ENCODE assay signal across 25 mouse cellular contexts in genomic region chr1:14579376-14579775, GRCm38 (mm10).
"Had no signal": no experiment of that assay in that cellular context is flagged by ENCODE, and none has a peak within 500 bp of the region (broad histone marks: within the 10 kb centered on the region; RNA-seq: fewer than 3 reads in every experiment).

No protein-coding gene starts in this region.

- DNase-seq: gastrocnemius, postnatal 14 days; gastrocnemius, postnatal 36 days; heart, postnatal 4 days; kidney, adult 18-20 months; kidney, adult 8-10 months; kidney, postnatal 10 days; kidney, postnatal 25 days; kidney, postnatal 4 days; layer of hippocampus, postnatal 36 days; left cerebral cortex, postnatal 4 days; liver, embryonic 13.5 days had no signal

- H3K9me3 ChIP-seq: heart, embryonic 10.5 days; heart, embryonic 13.5 days; heart, embryonic 15.5 days; hindbrain, embryonic 10.5 days; hindbrain, embryonic 12.5 days; intestine, embryonic 15.5 days; limb, embryonic 13.5 days; limb, embryonic 15.5 days; liver, embryonic 13.5 days had no signal

- H3K9ac ChIP-seq: heart, embryonic 13.5 days; heart, embryonic 15.5 days; hindbrain, embryonic 12.5 days; hindbrain, embryonic 14.5 days; intestine, embryonic 15.5 days; limb, embryonic 13.5 days; limb, embryonic 15.5 days; liver, embryonic 13.5 days had no signal

- H3K27me3 ChIP-seq: heart, embryonic 13.5 days; heart, embryonic 15.5 days; hindbrain, embryonic 12.5 days; intestine, embryonic 15.5 days; liver, embryonic 13.5 days had no signal

- H3K4me1 ChIP-seq: heart, embryonic 10.5 days; heart, embryonic 13.5 days; heart, embryonic 15.5 days; hindbrain, embryonic 10.5 days; hindbrain, embryonic 12.5 days; intestine, embryonic 15.5 days; limb, embryonic 13.5 days; limb, embryonic 15.5 days; liver, embryonic 13.5 days had no signal

- H3K36me3 ChIP-seq: heart, embryonic 10.5 days; heart, embryonic 13.5 days; heart, embryonic 15.5 days; hindbrain, embryonic 10.5 days; hindbrain, embryonic 12.5 days; intestine, embryonic 15.5 days; limb, embryonic 13.5 days; limb, embryonic 15.5 days; liver, embryonic 13.5 days had no signal

- ATAC-seq: hindbrain, embryonic 16.5 days; inflammation-experienced regulatory T-cells, adult 6 months; intestine, embryonic 15.5 days; intestine, postnatal 0 days had no signal

- H3K4me2 ChIP-seq: heart, embryonic 13.5 days; heart, embryonic 15.5 days; hindbrain, embryonic 12.5 days; hindbrain, embryonic 14.5 days; intestine, embryonic 15.5 days; limb, embryonic 13.5 days; limb, embryonic 15.5 days; liver, embryonic 11.5 days; liver, embryonic 13.5 days had no signal

- H3K4me3 ChIP-seq: heart, embryonic 10.5 days; heart, embryonic 13.5 days; heart, embryonic 15.5 days; hindbrain, embryonic 10.5 days; hindbrain, embryonic 12.5 days; intestine, embryonic 15.5 days; layer of hippocampus, adult 2 months; limb, embryonic 13.5 days; limb, embryonic 15.5 days; liver, embryonic 13.5 days had no signal

- H3K27ac ChIP-seq: heart, embryonic 10.5 days; heart, embryonic 13.5 days; heart, embryonic 15.5 days; hindbrain, embryonic 10.5 days; hindbrain, embryonic 12.5 days; hindbrain, embryonic 14.5 days; intestine, embryonic 15.5 days; layer of hippocampus, adult 2 months; limb, embryonic 13.5 days; limb, embryonic 15.5 days; liver, embryonic 13.5 days had no signal
